Mouse (Mus musculus): ENCODE data around the gene Galr3. TPM values are rescaled to one million over a fixed set of nuclear protein-coding genes. Genes with fewer than 3 reads are reported as not detected.

The Galr3 gene
- polyA plus RNA-seq, 1 experiment from 2014 or later, result not detected

- Histone ChIP-seq H3K27me3 (ENCODE audit: control insufficient read depth, insufficient read depth, low read depth, low read length) (peaks cover 10% of the 10 kb centered on the region), H3K27ac (ENCODE audit: low read length) (no peak overlapping the region), H3K4me3 (ENCODE audit: low read length) (no peak overlapping the region), H3K9me3 (ENCODE audit: control insufficient read depth, low read length) (no peaks in the 10 kb centered on the region), H3K4me1 (replicated peaks; ENCODE audit: control insufficient read depth, insufficient read depth, low read length) (peaks cover 7% of the 10 kb centered on the region), H3K4me2 (ENCODE audit: low read depth, low read length) (no peak overlapping the region), H3K9ac (ENCODE audit: low read length) (no peak overlapping the region), H3K36me3 (ENCODE audit: control insufficient read depth, insufficient read depth, low read length) (peaks cover 4% of the 10 kb centered on the region; the same call in 1 of the 2 replicates)
- WGBS, result 57% methylated on average over 4 of the region's 4 CpGs
- no peak for ATAC-seq (ENCODE audit: low read depth)
These were observed 6.5 kb downstream of the Galr3 start for GRCm38 (mm10) chr15:79048186-79048585.

DNA sequence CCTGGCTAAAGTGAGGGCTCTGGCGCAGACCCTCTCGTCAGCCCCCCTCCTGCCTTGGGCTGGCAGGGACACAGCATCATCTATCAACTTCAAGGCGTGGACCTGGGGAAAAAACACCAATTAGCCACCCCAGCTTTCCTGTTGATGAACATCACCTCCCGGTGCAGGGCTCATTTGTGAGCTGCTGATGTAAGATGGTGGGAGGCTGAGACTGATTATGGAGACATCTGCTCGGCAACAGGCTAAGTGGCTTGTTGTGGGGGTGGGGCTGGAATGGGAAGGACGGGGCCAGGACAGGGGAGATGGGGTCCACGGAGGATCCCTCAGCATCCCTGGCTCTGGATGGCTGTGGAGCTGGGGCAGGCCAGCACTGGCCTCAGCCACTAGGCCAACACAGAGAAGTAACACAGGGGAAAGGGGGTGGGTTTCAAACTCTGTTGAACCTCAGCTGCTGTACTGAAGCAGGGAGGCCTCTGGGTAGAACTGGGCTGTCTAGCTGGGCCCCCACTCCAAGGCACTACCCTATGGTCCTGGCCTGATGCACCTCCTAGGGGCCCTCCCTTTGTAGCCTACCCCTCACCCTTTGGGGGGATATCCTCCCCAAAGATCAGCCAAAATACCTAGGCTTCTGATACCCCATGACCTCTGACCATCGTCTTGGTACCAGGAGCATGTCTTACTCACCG, 8.6 kb downstream of the Galr3 start:
- no peak overlapping the region for H3K4me3 ChIP-seq (ENCODE audit: low read length)
- no peak overlapping the region for H3K27ac ChIP-seq (ENCODE audit: low read length)
- H3K36me3 ChIP-seq (ENCODE audit: control insufficient read depth, insufficient read depth, low read length), result peaks cover 22% of the 10 kb centered on the region
- H3K9ac ChIP-seq (ENCODE audit: low read length), result no peak overlapping the region
- peaks cover 5% of the 10 kb centered on the region for H3K4me1 ChIP-seq (replicated peaks; ENCODE audit: control insufficient read depth, insufficient read depth, low read length)
- H3K9me3 ChIP-seq (ENCODE audit: control insufficient read depth, low read length), result no peaks in the 10 kb centered on the region
- no peak overlapping the region for H3K4me2 ChIP-seq (ENCODE audit: low read depth, low read length)
- ATAC-seq (ENCODE audit: low read depth), result no peak
- H3K27me3 ChIP-seq (ENCODE audit: control insufficient read depth, insufficient read depth, low read depth, low read length), result no peaks in the 10 kb centered on the region
- WGBS, result 48% methylated on average over 9 of the region's 9 CpGs

- peaks cover 5% of the 10 kb centered on the region for H3K4me1 ChIP-seq (replicated peaks; ENCODE audit: control insufficient read depth, insufficient read depth, low read length)
- peak overlapping the region; percentile 74 for H3K27ac ChIP-seq (ENCODE audit: low read length)
- H3K4me2 ChIP-seq (ENCODE audit: low read depth, low read length), result no peak overlapping the region
- WGBS, result 48% methylated on average over 2 of the region's 2 CpGs
- H3K27me3 ChIP-seq (ENCODE audit: control insufficient read depth, insufficient read depth, low read depth, low read length), result no peaks in the 10 kb centered on the region
- H3K9ac ChIP-seq (ENCODE audit: low read length), result no peak overlapping the region
- H3K36me3 ChIP-seq (ENCODE audit: control insufficient read depth, insufficient read depth, low read length), result peaks cover 28% of the 10 kb centered on the region
- no peak overlapping the region for H3K4me3 ChIP-seq (ENCODE audit: low read length)
- no peaks in the 10 kb centered on the region for H3K9me3 ChIP-seq (ENCODE audit: control insufficient read depth, low read length)
- no peak; the same call in 1 of the 2 replicates for ATAC-seq (ENCODE audit: low read depth)
These were observed 9.3 kb downstream of the Galr3 start for GRCm38 (mm10) chr15:79050964-79051363.

- Histone ChIP-seq H3K9me3 (ENCODE audit: control insufficient read depth, low read length) (no peaks in the 10 kb centered on the region), H3K4me1 (replicated peaks; ENCODE audit: control insufficient read depth, insufficient read depth, low read length) (peaks cover 5% of the 10 kb centered on the region), H3K27ac (ENCODE audit: low read length) (peak overlapping the region; percentile 74), H3K4me2 (ENCODE audit: low read depth, low read length) (no peak overlapping the region), H3K4me3 (ENCODE audit: low read length) (no peak overlapping the region), H3K9ac (ENCODE audit: low read length) (no peak overlapping the region), H3K27me3 (ENCODE audit: control insufficient read depth, insufficient read depth, low read depth, low read length) (no peaks in the 10 kb centered on the region), H3K36me3 (ENCODE audit: control insufficient read depth, insufficient read depth, low read length) (peaks cover 31% of the 10 kb centered on the region)
- peak; percentile 56 for ATAC-seq (ENCODE audit: low read depth)
- WGBS, result 55% methylated on average over 13 of the region's 13 CpGs
These were observed 10.0 kb downstream of the Galr3 start for GRCm38 (mm10) chr15:79051461-79052360.

DNA sequence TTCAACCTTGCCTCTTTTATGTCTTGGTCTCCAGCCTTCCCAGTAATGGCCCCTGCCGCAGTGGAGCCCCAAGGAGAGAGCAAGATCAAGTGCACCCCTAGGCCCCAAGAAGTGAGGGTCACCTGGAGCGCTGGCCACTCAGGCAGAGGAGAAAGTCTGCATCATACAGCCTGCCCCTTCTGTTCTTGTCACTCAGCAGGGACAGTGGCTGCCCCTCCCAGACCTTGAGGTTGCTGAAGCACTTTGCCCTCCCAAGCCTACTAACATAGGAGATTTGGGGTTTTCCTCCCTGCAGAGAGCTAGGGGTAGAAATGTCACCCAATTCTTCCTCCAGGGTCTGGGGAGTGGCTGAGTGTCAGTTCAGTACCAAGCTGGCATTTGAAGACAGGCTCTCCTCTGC, 10.7 kb downstream of the Galr3 start:
- no peaks in the 10 kb centered on the region for H3K27me3 ChIP-seq (ENCODE audit: control insufficient read depth, insufficient read depth, low read depth, low read length)
- H3K27ac ChIP-seq (ENCODE audit: low read length), result peak overlapping the region; percentile 74; the same call in 1 of the 2 replicates

DNA sequence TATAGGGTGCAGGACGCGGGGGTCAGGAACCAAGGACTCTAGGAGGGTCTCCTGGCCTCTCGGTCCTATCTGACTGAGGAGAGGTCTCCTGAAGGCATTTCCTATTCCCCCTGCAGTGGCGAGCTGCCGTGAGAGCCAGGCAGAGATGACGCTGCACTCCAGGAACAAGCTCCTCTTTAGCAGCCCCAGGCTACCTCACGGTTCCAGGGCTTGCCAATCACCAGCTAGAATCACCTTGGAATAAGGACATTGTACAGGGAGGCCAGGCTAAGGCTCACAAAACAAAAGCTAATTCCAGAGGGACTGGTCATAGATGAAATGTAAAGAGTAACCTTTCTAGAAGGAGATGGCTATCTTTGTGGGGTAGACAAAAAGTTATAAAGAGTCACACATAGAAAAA, 14.9 kb downstream of the Galr3 start:
- 86% methylated on average over 7 of the region's 7 CpGs for WGBS
- H3K4me1 ChIP-seq (replicated peaks; ENCODE audit: control insufficient read depth, insufficient read depth, low read length), result peaks cover 9% of the 10 kb centered on the region
- peaks cover 54% of the 10 kb centered on the region for H3K36me3 ChIP-seq (ENCODE audit: control insufficient read depth, insufficient read depth, low read length)
- H3K9me3 ChIP-seq (ENCODE audit: control insufficient read depth, low read length), result no peaks in the 10 kb centered on the region
- no peak overlapping the region for H3K4me3 ChIP-seq (ENCODE audit: low read length)
- ATAC-seq (ENCODE audit: low read depth), result no peak
- H3K27ac ChIP-seq (ENCODE audit: low read length), result no peak overlapping the region
- H3K27me3 ChIP-seq (ENCODE audit: control insufficient read depth, insufficient read depth, low read depth, low read length), result no peaks in the 10 kb centered on the region
- H3K4me2 ChIP-seq (ENCODE audit: low read depth, low read length), result no peak overlapping the region
- H3K9ac ChIP-seq (ENCODE audit: low read length), result no peak overlapping the region

More for the DNA sequence above, 10.7 kb downstream of the Galr3 start:
- WGBS, result 83% methylated on average over 2 of the region's 2 CpGs
- Histone ChIP-seq H3K4me1 (replicated peaks; ENCODE audit: control insufficient read depth, insufficient read depth, low read length) (peaks cover 5% of the 10 kb centered on the region), H3K4me3 (ENCODE audit: low read length) (no peak overlapping the region), H3K36me3 (ENCODE audit: control insufficient read depth, insufficient read depth, low read length) (peaks cover 34% of the 10 kb centered on the region), H3K4me2 (ENCODE audit: low read depth, low read length) (no peak overlapping the region), H3K9me3 (ENCODE audit: control insufficient read depth, low read length) (no peaks in the 10 kb centered on the region), H3K9ac (ENCODE audit: low read length) (no peak overlapping the region)
- ATAC-seq (ENCODE audit: low read depth), result no peak

DNA sequence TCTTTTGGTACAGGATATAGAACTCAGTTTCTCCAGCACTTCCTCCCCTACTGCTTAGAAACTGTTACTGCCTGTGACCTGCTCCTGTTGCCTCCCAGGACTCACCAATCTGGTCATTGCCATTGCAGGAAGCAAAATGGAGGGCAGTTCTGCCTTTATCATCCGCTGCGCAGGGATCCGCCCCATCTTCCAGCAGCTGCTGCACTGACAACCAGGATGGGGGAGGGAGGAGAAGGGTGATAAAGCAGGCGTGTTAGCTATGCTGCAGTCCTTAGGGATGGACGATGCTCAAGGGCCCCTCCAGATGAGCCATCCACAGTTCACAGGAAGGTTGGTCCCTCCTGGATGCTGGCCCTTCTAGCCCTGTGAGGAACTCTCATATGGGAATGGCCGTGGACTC, 16.2 kb downstream of the Galr3 start:
- Histone ChIP-seq H3K4me3 (ENCODE audit: low read length) (no peak overlapping the region), H3K27ac (ENCODE audit: low read length) (no peak overlapping the region), H3K9ac (ENCODE audit: low read length) (no peak overlapping the region), H3K4me2 (ENCODE audit: low read depth, low read length) (no peak overlapping the region), H3K9me3 (ENCODE audit: control insufficient read depth, low read length) (no peaks in the 10 kb centered on the region), H3K36me3 (ENCODE audit: control insufficient read depth, insufficient read depth, low read length) (peaks cover 52% of the 10 kb centered on the region), H3K4me1 (replicated peaks; ENCODE audit: control insufficient read depth, insufficient read depth, low read length) (peaks cover 10% of the 10 kb centered on the region), H3K27me3 (ENCODE audit: control insufficient read depth, insufficient read depth, low read depth, low read length) (no peaks in the 10 kb centered on the region)
- no peak for ATAC-seq (ENCODE audit: low read depth)
- WGBS, result 84% methylated on average over 6 of the region's 6 CpGs

DNA sequence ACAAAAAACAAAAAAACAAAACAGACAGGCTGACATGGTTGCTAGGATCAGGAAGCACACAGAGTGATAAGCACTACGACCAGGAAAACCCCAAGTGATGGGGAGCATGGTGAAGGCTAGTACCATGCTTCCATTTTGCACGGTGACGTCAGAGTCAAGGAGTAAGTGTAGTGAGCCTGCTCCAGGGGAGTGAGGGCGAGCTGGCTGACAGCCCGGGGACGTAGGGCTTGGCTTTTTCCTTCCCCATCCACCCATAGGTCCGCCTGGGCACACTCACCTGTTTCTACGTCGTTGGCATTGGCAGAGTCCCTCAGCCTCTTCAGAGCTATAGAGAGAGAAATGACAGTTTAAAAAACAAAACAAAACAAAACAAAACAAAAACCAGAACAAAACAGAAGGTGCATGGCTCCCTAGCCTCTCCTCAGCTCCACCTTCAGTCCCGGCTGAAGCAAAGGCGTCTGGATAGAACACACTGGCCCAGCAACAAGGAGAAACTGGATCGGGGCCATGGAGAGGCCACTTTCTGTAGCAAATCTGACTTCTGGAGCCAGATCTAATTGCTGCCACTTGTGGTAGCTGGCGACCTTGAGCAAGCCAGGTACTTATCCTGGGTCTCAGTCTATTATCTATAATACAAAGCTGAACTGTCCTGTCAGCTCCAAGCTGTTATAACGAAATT, 19.3 kb downstream of the Galr3 start:
- H3K4me3 ChIP-seq (ENCODE audit: low read length), result no peak overlapping the region
- peaks cover 25% of the 10 kb centered on the region for H3K36me3 ChIP-seq (ENCODE audit: control insufficient read depth, insufficient read depth, low read length)
- peaks cover 17% of the 10 kb centered on the region for H3K4me1 ChIP-seq (replicated peaks; ENCODE audit: control insufficient read depth, insufficient read depth, low read length)
- no peak overlapping the region for H3K9ac ChIP-seq (ENCODE audit: low read length)
- no peaks in the 10 kb centered on the region for H3K27me3 ChIP-seq (ENCODE audit: control insufficient read depth, insufficient read depth, low read depth, low read length)
- peak overlapping the region; percentile 81 for H3K4me2 ChIP-seq (ENCODE audit: low read depth, low read length)
- no peak for ATAC-seq (ENCODE audit: low read depth)
- no peaks in the 10 kb centered on the region for H3K9me3 ChIP-seq (ENCODE audit: control insufficient read depth, low read length)
- WGBS, result 75% methylated on average over 14 of the region's 14 CpGs
- H3K27ac ChIP-seq (ENCODE audit: low read length), result no peak overlapping the region
